Mouse (Mus musculus) heart, postnatal 0 days (tissue): ENCODE data around the gene Ccl27a. TPM values are rescaled to one million over a fixed set of nuclear protein-coding genes. Genes with fewer than 3 reads are reported as not detected.

Experiments
- ATAC-seq: fragments of 200-750 bp; cut with Nextera tagmentation; 2 replicates; pipeline ENCODE4 v1.8.0; 2017; ENCODE audit warnings: low read depth, moderate number of reproducible peaks, moderate library complexity; ENCODE audit not compliant: insufficient read depth
- DNase-seq: peaks from one replicate; pipeline ENCODE4 v3.0.0-alpha.2; 2016; ENCODE audit warnings: low spot score
- H3K27ac ChIP-seq: fragments of 300-500 bp; sonication (generic); 2 replicates; pipeline ENCODE4 v1.5.1; 2014; ENCODE audit warnings: low read depth, mild to moderate bottlenecking
- H3K27me3 ChIP-seq: fragments of 300-500 bp; sonication (generic); 2 replicates; pipeline ENCODE4 v1.6.1; 2014; ENCODE audit warnings: low read length, mixed read lengths; ENCODE audit not compliant: control insufficient read depth, insufficient read depth
- H3K36me3 ChIP-seq: fragments of 300-500 bp; sonication (generic); replicated peaks from 2 replicates; pipeline ENCODE4 v1.6.1; 2014; ENCODE audit warnings: low read length, mixed read lengths; ENCODE audit not compliant: control insufficient read depth, insufficient read depth
- H3K4me1 ChIP-seq: fragments of 300-500 bp; sonication (generic); 2 replicates; pipeline ENCODE4 v1.6.1; 2014; ENCODE audit warnings: antibody characterized with exemption; ENCODE audit not compliant: control insufficient read depth, insufficient read depth
- H3K4me2 ChIP-seq: fragments of 300-500 bp; sonication (generic); 2 replicates; pipeline ENCODE4 v1.6.1; 2014; ENCODE audit warnings: low read depth, mild to moderate bottlenecking, low read length, moderate library complexity
- H3K4me3 ChIP-seq: fragments of 300-500 bp; sonication (generic); 2 replicates; pipeline ENCODE4 v1.5.1; 2014; ENCODE audit warnings: low read depth, low read length
- H3K9ac ChIP-seq: fragments of 300-500 bp; sonication (generic); replicated peaks from 2 replicates; pipeline ENCODE4 v1.6.1; 2014; ENCODE audit warnings: low read depth, low read length, mixed read lengths
- H3K9me3 ChIP-seq: fragments of 300-500 bp; sonication (generic); replicated peaks from 2 replicates; pipeline ENCODE4 v1.6.1; 2016; ENCODE audit warnings: low read length; ENCODE audit not compliant: control insufficient read depth
- CTCF ChIP-seq: IDR thresholded peaks from 2 replicates; pipeline ENCODE4 v1.5.1; 2016; ENCODE audit warnings: antibody characterized with exemption, control low read depth, low read depth
- EP300 ChIP-seq: IDR thresholded peaks from 2 replicates; pipeline ENCODE4 v1.6.1; 2016; ENCODE audit warnings: antibody characterized with exemption, low read depth
- WGBS: fragments of 180-500 bp; shearing (Covaris S2); extraction: QIAGEN DNeasy Blood & Tissue Kit; methylation state at CpG from one replicate; pipeline ENCODE4 v1.1.7; 2014; 5-methylcytosine and 5-hydroxymethylcytosine counted together
- polyA plus RNA-seq: library from polyadenylated mRNA; unstranded; fragments of >200 nt; fragmentation: Nextera tagmentation; extraction: Ambion mirVana; gene quantifications from 2 replicates; pipeline ENCODE4 v1.2.1, GENCODE M21; 2015
- total RNA-seq: library from RNA; depleted of rRNA; stranded (reverse); fragments of >200 nt; gene quantifications from 2 replicates; pipeline ENCODE4 v1.2.3, GENCODE M21; 2014; ENCODE audit warnings: low replicate concordance

Ccl27a gene
- total and polyA plus RNA-seq, 2 experiments from 2014 or later: 49.4 to 73.7 TPM

DNA sequence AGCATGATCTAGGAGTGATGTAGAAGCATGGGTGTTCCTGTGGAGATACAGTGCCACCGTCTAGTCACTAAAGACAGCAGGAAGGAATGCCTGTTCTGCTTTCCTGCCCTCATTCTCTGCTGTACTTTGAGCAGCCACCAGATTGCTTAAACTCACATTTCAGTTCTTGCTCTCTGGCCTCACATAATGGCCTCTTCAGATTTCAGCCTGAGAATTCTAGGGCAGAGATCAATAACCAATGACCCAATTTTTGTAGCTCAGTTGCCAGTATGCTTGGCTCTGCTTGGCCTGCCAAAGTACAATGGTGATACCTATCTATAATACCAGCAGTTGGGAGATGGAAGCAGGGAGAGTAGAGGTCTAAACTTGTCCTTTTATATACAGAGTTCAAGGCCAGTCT is 29.0 kb downstream of the Ccl27a start:
- DNase-seq (no peak), ATAC-seq (no peak)
- Histone ChIP-seq H3K4me2 (no peak overlapping the region), H3K4me1 (peaks cover 10% of the 10 kb centered on the region), H3K27me3 (no peaks in the 10 kb centered on the region), H3K27ac (no peak overlapping the region), H3K36me3 (no peaks in the 10 kb centered on the region), H3K9me3 (no peaks in the 10 kb centered on the region), H3K9ac (no peak overlapping the region), H3K4me3 (no peak overlapping the region)
- WGBS: 68% methylated on average over 1 of the region's 1 CpGs
- TF ChIP-seq EP300 (no peak), CTCF (no peak)

DNA sequence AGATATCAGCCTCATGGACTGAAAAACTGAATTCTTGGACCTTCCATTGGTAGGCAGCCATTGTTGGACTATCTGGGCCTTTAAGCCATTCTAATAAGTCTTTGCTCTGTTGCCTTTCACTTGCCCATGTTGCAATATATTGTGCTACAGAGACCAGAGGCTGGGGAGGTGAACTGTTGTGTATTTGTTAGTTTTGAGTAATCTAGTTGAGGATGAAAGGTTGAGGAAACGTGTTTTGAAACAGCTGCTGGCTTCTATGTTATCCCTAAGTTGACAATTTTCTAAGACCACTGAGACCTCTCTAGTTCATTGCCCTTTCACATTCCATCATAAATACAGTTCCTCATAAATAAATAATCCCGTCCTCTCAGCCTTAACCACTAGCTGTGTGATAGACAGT is 29.9 kb downstream of the Ccl27a start:
- TF ChIP-seq EP300 (no peak), CTCF (no peak)
- no peaks in the 10 kb centered on the region for H3K9me3 ChIP-seq
- DNase-seq (no peak), ATAC-seq (no peak)
- H3K9ac ChIP-seq: no peak overlapping the region
- no peak overlapping the region for H3K4me2 ChIP-seq
- H3K27me3 ChIP-seq: no peaks in the 10 kb centered on the region
- 64% methylated on average over 2 of the region's 2 CpGs for WGBS
- H3K36me3 ChIP-seq: peaks cover 2% of the 10 kb centered on the region; the same call in 1 of the 2 replicates
- H3K4me3 ChIP-seq: no peak overlapping the region
- peaks cover 14% of the 10 kb centered on the region for H3K4me1 ChIP-seq
- H3K27ac ChIP-seq: no peak overlapping the region

DNA sequence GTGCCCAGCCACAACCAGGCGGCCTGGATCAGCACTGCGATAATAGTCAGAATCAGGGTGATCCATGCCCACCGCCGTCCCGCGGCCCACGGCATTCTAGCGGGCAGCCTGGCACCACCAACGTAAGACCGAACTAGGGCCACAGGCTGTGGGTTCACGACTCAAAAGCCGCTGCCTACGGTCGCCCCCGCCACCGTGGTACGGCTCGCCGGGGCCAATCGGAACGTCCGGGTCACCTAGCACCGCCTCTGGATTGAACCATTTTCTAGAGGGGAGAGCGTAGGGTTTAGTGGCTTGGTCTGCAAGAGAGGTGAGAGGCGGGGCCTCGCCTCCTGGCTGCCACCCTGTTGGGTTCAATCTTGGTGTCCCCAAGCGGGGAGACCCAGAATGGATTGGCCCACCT is 32.9 kb downstream of the Ccl27a start:
- Histone ChIP-seq H3K4me1 (peaks cover 14% of the 10 kb centered on the region), H3K36me3 (peaks cover 10% of the 10 kb centered on the region; the same call in 1 of the 2 replicates), H3K4me2 (peak overlapping the region; percentile 69), H3K9me3 (no peaks in the 10 kb centered on the region), H3K27me3 (no peaks in the 10 kb centered on the region), H3K9ac (peak overlapping the region; percentile 43), H3K27ac (peak overlapping the region; percentile 84), H3K4me3 (peak overlapping the region; percentile 60)
- ATAC-seq: peak; percentile 97
- peak; percentile 93 for DNase-seq
- TF ChIP-seq EP300 (peak; percentile 54; the same call in 1 of the 2 replicates), CTCF (peak; percentile 16; the same call in 1 of the 2 replicates)
- under 1% methylated on average over 27 of the region's 27 CpGs for WGBS

DNA sequence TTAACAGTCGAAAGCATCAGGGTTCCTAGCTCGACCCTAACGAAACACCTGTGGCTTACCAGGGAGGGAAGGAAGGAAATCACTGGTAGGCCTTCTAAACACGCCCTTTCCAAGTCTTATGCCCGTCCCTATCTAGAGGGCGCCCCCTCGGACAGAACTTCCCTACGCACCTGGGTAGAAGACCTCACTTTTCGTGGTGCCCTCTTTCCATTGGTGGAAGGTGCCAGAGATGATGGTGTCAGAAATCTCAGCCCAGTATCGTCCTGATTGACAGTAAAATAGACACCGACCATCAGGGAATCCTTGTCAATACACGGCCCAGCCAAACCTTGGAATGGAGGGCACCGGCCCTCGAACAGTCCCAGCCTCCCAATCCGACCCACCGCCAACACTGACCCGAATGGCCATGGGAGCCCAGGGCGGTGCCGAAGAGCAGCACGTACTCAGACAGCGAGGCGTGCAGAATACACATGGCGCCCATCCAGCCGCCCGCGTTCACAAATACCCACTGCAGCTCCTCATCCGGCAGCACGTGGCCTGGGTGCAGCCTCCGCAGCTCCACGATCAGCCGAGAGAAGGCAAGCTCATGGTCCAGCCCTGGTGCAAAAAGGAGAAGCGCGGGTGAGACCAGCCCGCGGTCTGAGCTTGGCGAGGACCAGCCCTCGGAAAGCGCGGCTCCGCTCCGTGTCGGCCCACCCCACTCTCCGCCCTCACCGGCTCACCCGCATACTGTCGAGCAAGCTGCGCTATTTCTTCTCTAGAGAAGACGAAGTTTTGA is 33.5 kb downstream of the Ccl27a start:
- H3K9ac ChIP-seq: peak overlapping the region; percentile 43
- H3K27me3 ChIP-seq: no peaks in the 10 kb centered on the region
- TF ChIP-seq EP300 (no peak), CTCF (no peak)
- ATAC-seq: peak; percentile 65
- H3K9me3 ChIP-seq: no peaks in the 10 kb centered on the region
- H3K4me2 ChIP-seq: peak overlapping the region; percentile 69
- peak; percentile 25 for DNase-seq
- peaks cover 10% of the 10 kb centered on the region; the same call in 1 of the 2 replicates for H3K36me3 ChIP-seq
- peak overlapping the region; percentile 60 for H3K4me3 ChIP-seq
- H3K4me1 ChIP-seq: peaks cover 14% of the 10 kb centered on the region
- under 1% methylated on average over 48 of the region's 48 CpGs for WGBS
- H3K27ac ChIP-seq: peak overlapping the region; percentile 84

DNA sequence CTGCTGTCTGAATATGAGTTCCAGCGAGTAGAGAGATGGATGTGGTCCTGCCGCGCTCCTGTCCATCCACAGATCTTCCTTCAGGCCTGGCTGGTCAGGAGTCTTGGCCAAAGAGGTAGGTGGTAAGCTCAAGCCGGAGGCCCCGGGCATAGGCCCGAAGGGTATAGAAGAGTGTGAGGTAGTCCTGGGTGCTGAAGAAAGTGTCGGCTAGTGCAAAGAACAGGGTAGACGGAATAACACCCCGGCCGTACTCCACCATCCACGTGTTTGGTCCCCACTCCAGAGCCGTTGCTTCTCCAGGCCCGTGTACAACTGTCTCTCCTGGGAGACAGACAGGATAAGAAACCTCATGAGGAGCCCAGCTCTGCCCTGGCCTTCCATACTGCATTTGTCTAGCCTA is 34.8 kb downstream of the Ccl27a start:
- no peak overlapping the region for H3K9ac ChIP-seq
- no peak for DNase-seq
- TF ChIP-seq CTCF (no peak), EP300 (no peak)
- H3K9me3 ChIP-seq: no peaks in the 10 kb centered on the region
- ATAC-seq: no peak
- H3K27me3 ChIP-seq: no peaks in the 10 kb centered on the region
- no peak overlapping the region for H3K4me3 ChIP-seq
- H3K27ac ChIP-seq: no peak overlapping the region
- H3K4me2 ChIP-seq: no peak overlapping the region
- 95% methylated on average over 13 of the region's 13 CpGs for WGBS
- peaks cover 10% of the 10 kb centered on the region; the same call in 1 of the 2 replicates for H3K36me3 ChIP-seq
- peaks cover 14% of the 10 kb centered on the region for H3K4me1 ChIP-seq
